Mouse (Mus musculus) kidney, adult 8-10 months (tissue): ENCODE data around the gene Insrr.
"Not testable (repeated sequence)": the region's sequence is repeated elsewhere in the genome, so short reads cannot be mapped to it uniquely, and the experiment has no call there.

Source experiments
- DNase-seq, 2 experiments: peaks; one replicate each; pipeline ENCODE4 v3.0.0; 2022

The Insrr gene

DNA sequence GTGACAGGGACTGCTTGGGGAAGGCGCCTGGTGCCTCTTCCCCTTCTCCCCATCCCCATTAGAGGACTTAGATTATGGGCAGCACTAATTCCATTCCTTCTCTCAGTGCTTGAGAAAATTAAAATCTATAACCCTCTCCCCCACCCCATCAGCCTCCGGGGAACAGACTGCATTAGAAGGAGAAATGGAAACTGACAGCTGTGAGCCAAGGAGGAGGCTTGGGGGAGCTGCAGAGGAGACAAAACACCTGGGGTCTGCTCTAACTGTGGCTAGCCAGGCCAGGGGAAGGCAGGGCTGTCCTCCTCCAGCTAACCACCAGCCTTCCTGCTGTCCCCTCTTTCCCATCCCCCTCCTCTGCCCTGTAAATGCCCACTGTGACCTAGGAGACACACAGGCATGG, 17.7 kb upstream of the Insrr start:
- DNase-seq, result no peak

GRCm38 (mm10) chr3:87783282-87784023, 13.3 kb upstream of the Insrr start:
- DNase-seq, result no peak

DNA sequence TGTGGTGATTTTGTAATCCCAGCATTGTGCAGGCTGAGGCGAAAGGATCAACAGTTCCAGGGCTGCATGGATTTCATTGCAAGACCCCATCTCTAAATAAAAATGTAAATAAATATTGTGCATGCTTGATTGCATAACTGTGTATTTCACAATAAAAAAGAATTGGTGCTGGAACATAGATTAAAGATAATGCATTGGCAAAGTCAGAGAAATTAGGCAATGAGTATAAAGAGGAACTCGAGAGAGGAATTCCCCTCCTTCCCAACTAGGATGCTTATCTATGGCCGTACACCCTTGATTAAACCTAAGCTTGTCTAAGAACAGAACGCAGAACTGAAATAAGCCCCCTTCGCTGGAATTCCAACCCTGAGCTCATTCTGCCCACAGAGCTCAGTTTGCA, 11.6 kb upstream of the Insrr start:
- DNase-seq, result no peak

DNA sequence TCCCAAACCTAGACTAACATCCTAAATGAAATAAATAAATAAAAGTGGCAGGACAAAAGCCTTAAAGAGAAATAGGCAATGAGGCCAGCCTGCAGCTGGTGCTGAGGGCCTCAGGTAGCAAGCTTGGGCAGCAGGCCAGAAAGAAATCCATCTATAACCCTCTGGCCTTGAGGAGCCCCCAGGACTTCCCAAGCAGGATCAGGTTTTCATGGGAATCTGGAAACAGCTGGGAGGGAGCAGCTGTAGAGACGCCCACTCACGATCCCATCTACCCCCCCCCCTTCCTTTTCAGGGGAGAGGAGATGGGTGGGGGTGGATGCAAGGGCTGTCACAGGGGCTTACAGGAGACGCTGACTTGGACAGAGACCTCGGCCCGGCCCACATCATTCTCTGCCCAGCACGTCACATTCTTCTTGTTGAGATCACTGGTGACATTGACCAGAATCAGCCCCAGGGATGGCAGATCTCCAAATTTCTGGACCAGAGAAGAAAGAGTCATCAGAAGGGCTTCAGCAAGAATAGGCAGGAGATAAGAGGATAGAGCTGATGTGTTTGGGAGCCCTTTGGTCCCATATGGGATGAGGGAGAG, 11.0 kb upstream of the Insrr start:
- no peak for DNase-seq

- no peak for DNase-seq
Observed at GRCm38 (mm10) chr3:87789248-87789647, 7.5 kb upstream of the Insrr start.

GRCm38 (mm10) chr3:87789768-87790167, 7.0 kb upstream of the Insrr start:
- DNase-seq, result no peak

DNA sequence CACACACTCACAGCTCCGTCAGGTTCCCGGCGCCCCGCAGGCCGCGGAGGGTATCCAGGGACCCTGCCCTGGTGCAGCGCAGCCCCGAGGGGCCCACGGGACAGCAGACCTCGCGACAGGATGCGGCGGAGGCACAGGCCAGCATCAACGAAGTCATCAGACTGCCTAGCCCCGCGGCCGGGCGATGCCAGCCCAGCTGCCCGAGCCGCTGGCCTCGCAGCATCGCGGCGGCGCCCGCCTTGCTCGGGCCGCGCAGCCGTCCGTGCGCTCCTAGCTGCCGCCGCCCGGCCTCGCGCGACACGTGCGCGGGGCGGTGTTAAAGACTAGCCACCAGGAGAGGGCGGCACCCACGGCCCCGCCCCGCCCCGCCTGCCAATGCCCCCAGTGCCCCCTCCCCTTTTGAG, 1.8 kb upstream of the Insrr start, which contains the start of gene Ntrk1:
Gene Ntrk1 (minus strand): TSS at position 241 of the 404 bp plus-strand sequence.
- no peak for DNase-seq

DNA sequence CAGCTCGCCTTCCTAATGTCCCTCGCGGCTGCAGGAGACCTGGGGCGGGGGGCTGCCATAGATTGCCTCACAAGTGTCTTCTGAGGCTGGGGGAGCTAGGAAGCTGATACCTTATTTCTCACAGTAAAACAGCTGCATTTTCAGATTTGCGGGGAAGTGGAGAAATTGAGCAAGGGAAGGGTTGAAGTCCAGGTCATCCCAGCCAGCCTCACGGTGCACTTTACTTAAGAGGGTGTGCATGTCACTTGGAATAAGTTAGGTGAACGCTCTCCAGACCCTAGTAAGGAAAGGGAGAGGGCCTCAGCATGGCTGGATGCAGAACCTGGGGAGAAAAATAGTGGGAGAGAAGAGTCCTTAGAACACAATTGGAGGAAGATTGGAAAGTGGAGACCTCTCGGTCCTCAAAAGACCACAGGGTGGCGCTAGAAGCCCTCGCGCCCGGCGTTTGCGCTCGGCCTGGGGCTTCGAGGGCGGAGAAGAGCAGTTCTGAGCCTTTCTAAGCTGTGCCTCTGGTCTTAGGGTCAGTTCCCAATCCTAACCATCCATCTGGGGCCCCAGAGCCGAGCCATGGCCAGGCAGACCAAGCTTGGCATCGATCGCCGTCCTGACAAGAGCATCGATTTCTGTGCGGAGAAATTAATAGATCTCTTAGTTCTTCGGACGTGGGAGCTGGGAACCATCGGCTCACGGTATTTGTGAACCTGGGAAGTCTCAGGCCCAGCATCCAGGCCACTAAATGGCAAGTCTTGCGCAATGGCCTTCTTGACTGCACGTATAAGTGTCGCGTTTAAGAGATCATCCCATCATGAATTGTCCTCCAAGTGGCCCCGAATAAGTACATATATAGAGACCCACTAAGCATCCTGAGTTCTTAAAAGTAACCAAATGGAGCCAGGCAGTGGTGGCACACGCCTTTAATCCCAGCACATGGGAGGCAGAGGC, 1.1 kb upstream of the Insrr start:
- DNase-seq, result peak in 1 of 2 experiments; percentile 55

DNA sequence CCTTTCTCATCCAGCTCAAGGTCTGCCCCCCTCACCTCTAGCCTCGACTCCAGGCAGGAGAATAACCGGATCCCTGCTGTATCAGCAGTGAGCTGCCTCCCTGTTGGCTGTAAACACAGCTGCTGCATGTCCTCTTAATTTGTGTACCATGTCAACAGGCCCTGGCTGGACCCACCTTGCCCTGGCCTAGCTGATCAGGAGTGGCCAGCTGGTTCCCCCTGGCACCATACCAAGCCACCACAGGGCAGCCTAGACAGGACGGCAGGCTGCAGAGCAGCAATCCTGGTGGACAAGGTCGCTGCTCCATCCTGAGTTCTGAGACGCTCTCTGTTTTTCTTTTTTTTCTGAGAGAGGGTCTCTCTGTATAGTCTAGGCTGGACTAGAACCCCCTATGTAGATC, 4.9 kb downstream of the Insrr start:
- DNase-seq, result peak in 1 of 2 experiments; percentile 37

- DNase-seq, result no peak
Observed at GRCm38 (mm10) chr3:87804038-87804677, 7.4 kb downstream of the Insrr start.

GRCm38 (mm10) chr3:87809322-87809962, 12.7 kb downstream of the Insrr start:
- DNase-seq, result peak; percentile 17 to 30

DNA sequence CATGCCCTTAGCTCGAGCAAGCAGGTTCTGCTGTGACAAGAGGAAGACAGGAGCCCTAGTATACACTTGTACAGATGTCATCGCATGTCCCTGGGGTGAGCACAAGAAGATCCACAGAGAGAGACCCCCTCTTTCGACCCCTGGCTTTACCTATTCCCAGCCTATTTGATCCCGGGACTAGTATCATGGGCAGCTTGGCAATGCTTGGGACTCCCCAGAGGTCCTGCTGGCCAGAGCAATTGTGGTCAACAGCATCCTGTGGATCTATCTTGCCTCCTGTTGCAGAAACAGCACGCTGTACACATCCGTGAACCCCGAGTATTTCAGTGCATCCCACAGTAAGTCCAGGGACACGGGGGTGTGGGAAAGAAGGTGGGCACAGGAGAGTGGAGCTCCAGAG, 14.5 kb downstream of the Insrr start:
- no peak for DNase-seq

DNA sequence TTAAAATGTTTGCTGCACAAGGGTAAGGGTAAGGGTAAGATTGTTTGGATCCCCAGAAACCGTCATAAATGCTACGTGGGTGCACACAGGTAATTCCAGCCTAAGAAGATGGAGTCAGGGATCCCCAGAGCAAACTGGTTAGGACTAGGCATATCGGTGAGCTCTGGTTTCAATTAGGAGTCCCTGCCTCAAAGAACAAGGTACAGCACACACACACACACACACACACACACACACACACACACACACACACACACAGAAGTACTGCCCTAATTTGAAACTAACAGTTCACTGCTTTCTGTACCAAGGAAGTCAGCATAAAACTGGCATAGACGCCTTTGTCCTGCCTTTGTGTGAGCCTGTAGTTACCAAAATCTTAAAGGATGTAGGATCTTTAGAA, 15.7 kb downstream of the Insrr start:
- DNase-seq, result no peak

DNA sequence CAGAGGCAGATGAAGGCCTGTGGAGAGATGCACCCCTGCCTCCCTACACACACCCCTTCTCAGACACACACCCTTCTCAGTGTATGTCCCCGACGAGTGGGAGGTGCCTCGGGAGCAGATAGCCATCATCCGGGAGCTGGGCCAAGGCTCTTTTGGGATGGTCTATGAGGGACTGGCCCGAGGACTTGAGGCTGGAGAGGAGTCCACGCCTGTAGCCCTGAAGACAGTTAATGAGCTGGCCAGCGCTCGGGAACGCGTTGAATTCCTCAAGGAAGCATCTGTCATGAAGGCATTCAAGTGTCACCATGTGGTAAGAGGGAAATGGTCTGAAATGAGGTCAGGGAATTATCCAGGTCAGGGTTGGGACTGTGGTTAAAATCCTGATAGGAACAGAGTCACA, 16.1 kb downstream of the Insrr start:
- DNase-seq, result peak in 1 of 2 experiments; percentile 19

DNA sequence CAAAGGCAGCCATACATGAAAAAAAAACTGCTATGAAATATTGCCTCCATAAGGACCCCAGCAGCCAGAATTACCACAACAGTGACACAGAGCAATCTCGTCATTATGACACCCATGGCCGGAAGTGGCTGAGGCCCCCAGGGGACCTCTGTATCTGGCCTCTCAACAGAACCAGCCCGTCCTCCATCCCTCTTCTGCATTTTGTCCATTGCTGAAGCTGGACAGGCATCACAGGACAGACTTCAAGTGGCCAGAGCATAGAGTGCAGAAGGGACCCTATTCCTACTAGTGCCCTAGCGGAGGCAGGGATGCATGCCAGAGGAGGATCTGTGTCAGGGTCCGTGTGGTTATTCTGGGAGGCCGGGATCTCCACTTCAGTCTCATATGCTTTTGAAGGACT, 19.4 kb downstream of the Insrr start:
- no peak for DNase-seq

DNA sequence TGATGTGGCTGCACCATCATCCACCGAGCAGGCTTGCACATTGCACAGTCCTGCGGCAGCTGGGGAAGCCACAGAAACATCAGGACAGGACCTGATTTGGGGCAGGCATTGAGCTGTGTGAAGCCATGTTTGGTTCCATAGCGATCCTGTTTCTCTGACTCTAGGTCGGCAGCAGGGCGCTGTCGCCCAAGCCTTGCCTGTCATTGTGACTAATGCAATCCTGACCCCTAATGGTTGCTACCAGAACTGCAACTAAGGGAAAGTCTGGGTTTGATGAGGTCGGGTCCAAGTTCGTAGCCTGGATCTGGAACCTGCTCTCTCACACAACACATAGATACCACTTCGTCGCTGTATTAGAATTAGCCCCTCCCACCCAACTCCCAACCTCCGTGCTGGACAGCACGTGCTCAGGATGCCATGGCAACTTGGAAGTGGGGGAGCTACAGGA, 19.9 kb downstream of the Insrr start:
- peak; percentile 63 to 82 for DNase-seq

- DNase-seq, result no peak
Observed at GRCm38 (mm10) chr3:87818226-87818625, 21.5 kb downstream of the Insrr start.

DNA sequence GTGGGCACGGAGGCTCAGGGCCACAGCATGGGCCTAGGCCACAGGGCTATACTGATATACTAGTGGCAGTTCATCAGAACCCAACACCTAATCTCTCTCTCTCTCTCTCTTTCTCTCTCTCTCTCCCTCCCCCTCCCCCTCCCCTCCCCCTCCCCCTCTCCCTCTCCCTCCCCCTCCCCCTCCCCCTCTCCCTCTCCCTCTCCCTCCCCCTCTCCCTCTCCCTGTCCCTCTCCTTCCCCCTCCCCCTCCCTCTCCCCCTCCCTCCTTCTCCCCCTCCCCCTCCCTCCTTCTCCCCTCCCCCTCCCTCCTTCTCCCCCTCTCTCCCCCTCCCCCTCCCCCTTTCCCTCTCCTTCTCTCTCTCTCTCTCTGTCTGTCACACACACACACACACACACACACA, 27.5 kb downstream of the Insrr start, which contains the start of gene Pear1:
Gene Pear1 (minus strand): TSS at position 101 of the 400 bp plus-strand sequence.
- DNase-seq, result not testable (repeated sequence)

DNA sequence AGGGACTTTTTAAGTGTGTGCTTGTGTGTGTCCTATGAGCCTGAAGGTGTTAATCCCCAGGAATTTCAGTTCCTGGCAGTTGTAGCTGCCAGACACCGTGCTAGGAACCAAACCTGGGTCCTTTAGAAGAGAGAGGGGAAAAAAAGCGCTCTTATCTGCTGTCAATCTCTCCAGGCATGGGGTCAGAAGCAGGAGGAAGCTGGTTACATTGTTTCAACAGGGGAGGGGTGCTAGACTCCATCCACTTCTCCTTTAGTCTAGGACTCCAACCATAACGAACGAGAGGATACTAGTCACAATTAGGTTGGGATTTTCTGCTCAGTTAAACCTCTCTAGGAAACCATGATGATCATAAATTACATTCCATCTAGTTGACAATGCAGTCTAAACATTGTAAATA, 31.7 kb downstream of the Insrr start:
- no peak for DNase-seq

- DNase-seq, result no peak
Observed at GRCm38 (mm10) chr3:87829025-87829424, 32.3 kb downstream of the Insrr start.

DNA sequence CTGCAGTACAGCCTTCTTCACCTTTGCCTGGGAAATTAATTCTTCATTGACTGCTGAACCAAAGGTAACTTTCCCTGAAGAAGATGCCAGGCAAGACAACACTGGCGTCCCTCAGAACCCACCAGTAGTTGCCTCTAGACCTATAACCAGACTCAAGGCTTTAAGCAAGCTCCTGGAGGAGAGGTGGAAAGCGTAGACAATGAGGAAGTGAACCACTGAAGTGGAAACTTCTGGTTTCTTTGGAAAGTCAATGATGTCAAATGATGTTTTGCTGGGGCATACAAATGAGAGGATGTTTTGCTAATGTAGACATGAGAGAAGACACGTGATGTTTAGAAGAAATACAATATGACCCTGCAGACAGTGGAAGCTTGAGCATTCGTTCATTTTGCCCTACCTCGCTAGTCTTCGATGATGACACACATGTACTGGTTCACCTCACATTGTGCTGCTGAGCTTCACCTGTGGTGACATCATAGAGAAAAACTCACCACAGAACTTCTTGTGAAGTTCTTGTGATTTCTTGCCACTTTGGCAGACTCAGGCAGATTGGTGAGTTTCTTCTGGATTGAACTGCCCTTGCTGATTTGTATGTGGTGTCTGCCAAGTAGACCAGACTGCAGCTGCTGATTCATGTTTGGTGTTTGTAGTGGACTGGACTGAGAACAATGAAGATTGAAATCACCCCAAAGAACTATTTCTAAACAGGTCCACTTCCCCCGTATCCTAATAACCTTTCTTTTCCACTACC, 35.5 kb downstream of the Insrr start:
- DNase-seq, result no peak
